Mouse (Mus musculus) A20 (cell line): Measurements from ENCODE around the gene Ankrd11.

Source experiments
- DNase-seq: peaks from one replicate; pipeline ENCODE4 v3.0.0-alpha.2; 2011; ENCODE audit warnings: low read depth, low spot score

The Ankrd11 gene

GRCm38 (mm10) chr8:122898473-122898872, 143.6 kb downstream of the Ankrd11 start:
- DNase-seq: no peak

- DNase-seq: no peak
Observed at GRCm38 (mm10) chr8:122898018-122898417, 144.1 kb downstream of the Ankrd11 start.

- no peak for DNase-seq
Observed at GRCm38 (mm10) chr8:122897200-122897599, 144.9 kb downstream of the Ankrd11 start.

GRCm38 (mm10) chr8:122896317-122896716, 145.8 kb downstream of the Ankrd11 start:
- DNase-seq: no peak

GRCm38 (mm10) chr8:122893451-122893850, 148.6 kb downstream of the Ankrd11 start:
- DNase-seq: no peak

GRCm38 (mm10) chr8:122891440-122891839, 150.6 kb downstream of the Ankrd11 start:
- DNase-seq: no peak

GRCm38 (mm10) chr8:122883671-122884070, 158.4 kb downstream of the Ankrd11 start:
- DNase-seq: no peak

GRCm38 (mm10) chr8:122880302-122880701, 161.8 kb downstream of the Ankrd11 start:
- no peak for DNase-seq

GRCm38 (mm10) chr8:122878231-122878630, 163.8 kb downstream of the Ankrd11 start:
- no peak for DNase-seq

GRCm38 (mm10) chr8:122875186-122875585, 166.9 kb downstream of the Ankrd11 start:
- DNase-seq: no peak

- peak; percentile 64 for DNase-seq
Observed at GRCm38 (mm10) chr8:122873171-122873570, 168.9 kb downstream of the Ankrd11 start.

GRCm38 (mm10) chr8:122871663-122872062, 170.4 kb downstream of the Ankrd11 start:
- DNase-seq: no peak

- peak; percentile 92 for DNase-seq
Observed at GRCm38 (mm10) chr8:122870377-122870863, 171.7 kb downstream of the Ankrd11 start.

- no peak for DNase-seq
Observed at GRCm38 (mm10) chr8:122867982-122868381, 174.1 kb downstream of the Ankrd11 start.

GRCm38 (mm10) chr8:122866231-122866630, 175.8 kb downstream of the Ankrd11 start:
- DNase-seq: no peak

GRCm38 (mm10) chr8:122865441-122865840, 176.6 kb downstream of the Ankrd11 start:
- peak; percentile 60 for DNase-seq

GRCm38 (mm10) chr8:122864719-122865129, 177.4 kb downstream of the Ankrd11 start:
- no peak for DNase-seq

GRCm38 (mm10) chr8:122859843-122860242, 182.2 kb downstream of the Ankrd11 start:
- no peak for DNase-seq

GRCm38 (mm10) chr8:122856288-122856687, 185.8 kb downstream of the Ankrd11 start:
- DNase-seq: no peak

- no peak for DNase-seq
Observed at GRCm38 (mm10) chr8:122855123-122855522, 187.0 kb downstream of the Ankrd11 start.

GRCm38 (mm10) chr8:122854388-122854787, 187.7 kb downstream of the Ankrd11 start:
- no peak for DNase-seq

- DNase-seq: no peak
Observed at GRCm38 (mm10) chr8:122853340-122853771, 188.7 kb downstream of the Ankrd11 start.

- DNase-seq: no peak
Observed at GRCm38 (mm10) chr8:122852546-122852905, 189.6 kb downstream of the Ankrd11 start.
